Mouse (Mus musculus) hindbrain, embryonic 15.5 days (tissue): ENCODE results near the gene Col18a1. TPM values are rescaled to one million over a fixed set of nuclear protein-coding genes. Genes with fewer than 3 reads are reported as not detected.

Source experiments
- ATAC-seq: fragments of 200-750 bp; cut with Nextera tagmentation; 2 replicates; pipeline ENCODE4 v1.8.0; 2017; ENCODE audit warnings: low read depth, moderate number of reproducible peaks, moderate TSS enrichment; ENCODE audit not compliant: low FRiP score
- H3K27ac ChIP-seq: fragments of 300-500 bp; sonication (generic); replicated peaks from 2 replicates; pipeline ENCODE4 v1.5.1; 2015; ENCODE audit warnings: mild to moderate bottlenecking, inconsistent platforms
- H3K27me3 ChIP-seq: fragments of 300-500 bp; sonication (generic); 2 replicates; pipeline ENCODE4 v1.6.1; 2015; ENCODE audit warnings: control low read depth, inconsistent platforms
- H3K36me3 ChIP-seq: fragments of 300-500 bp; sonication (generic); 2 replicates; pipeline ENCODE4 v1.6.1; 2015; ENCODE audit warnings: control low read depth, inconsistent platforms
- H3K4me1 ChIP-seq: fragments of 300-500 bp; sonication (generic); replicated peaks from 2 replicates; pipeline ENCODE4 v1.6.1; 2015; ENCODE audit warnings: control low read depth, inconsistent platforms
- H3K4me2 ChIP-seq: fragments of 300-500 bp; sonication (generic); 2 replicates; pipeline ENCODE4 v1.6.1; 2015; ENCODE audit warnings: moderate library complexity, mild to moderate bottlenecking, inconsistent platforms
- H3K4me3 ChIP-seq: fragments of 300-500 bp; sonication (generic); 2 replicates; pipeline ENCODE4 v1.5.1; 2015; ENCODE audit warnings: mild to moderate bottlenecking, inconsistent platforms
- H3K9ac ChIP-seq: fragments of 300-500 bp; sonication (generic); 2 replicates; pipeline ENCODE4 v1.6.1; 2015; ENCODE audit warnings: inconsistent platforms
- H3K9me3 ChIP-seq: fragments of 300-500 bp; sonication (generic); 2 replicates; pipeline ENCODE4 v1.6.1; 2016; ENCODE audit warnings: control low read depth, inconsistent platforms
- WGBS: fragments of 180-500 bp; shearing (Covaris S2); methylation state at CpG from one replicate; pipeline ENCODE4 v1.1.7; 2015; 5-methylcytosine and 5-hydroxymethylcytosine counted together
- polyA plus RNA-seq: library from polyadenylated mRNA; unstranded; fragments of >200 nt; fragmentation: Nextera tagmentation; extraction: Ambion mirVana; gene quantifications from 2 replicates; pipeline ENCODE4 v1.2.1, GENCODE M21; 2015

Col18a1 gene
- polyA plus RNA-seq, 1 experiment from 2014 or later, result 40.0 TPM

- Histone ChIP-seq H3K4me3 (no peak overlapping the region), H3K9ac (no peak overlapping the region), H3K27ac (no peak overlapping the region), H3K36me3 (no peaks in the 10 kb centered on the region), H3K4me2 (no peak overlapping the region), H3K9me3 (no peaks in the 10 kb centered on the region), H3K27me3 (peaks cover 19% of the 10 kb centered on the region), H3K4me1 (peaks cover 15% of the 10 kb centered on the region)
- ATAC-seq, result no peak
- WGBS, result 95% methylated on average over 6 of the region's 6 CpGs
These were observed 4.1 kb upstream of the Col18a1 start for GRCm38 (mm10) chr10:77170400-77170799.

GRCm38 (mm10) chr10:77165318-77165945 lies 916 bp downstream of the Col18a1 start:
- under 1% methylated on average over 40 of the region's 40 CpGs for WGBS
- Histone ChIP-seq H3K4me2 (peak overlapping the region; percentile 93), H3K4me1 (peaks cover 23% of the 10 kb centered on the region), H3K4me3 (peak overlapping the region; percentile 46), H3K9ac (peak overlapping the region; percentile 37), H3K27ac (no peak overlapping the region), H3K36me3 (no peaks in the 10 kb centered on the region), H3K27me3 (peaks cover 27% of the 10 kb centered on the region), H3K9me3 (no peaks in the 10 kb centered on the region)
- peak; percentile 21 for ATAC-seq

- Histone ChIP-seq H3K4me3 (no peak overlapping the region), H3K4me1 (peaks cover 23% of the 10 kb centered on the region)
- WGBS, result 6% methylated on average over 9 of the region's 9 CpGs
These were observed 1.8 kb downstream of the Col18a1 start for GRCm38 (mm10) chr10:77164437-77165052.

GRCm38 (mm10) chr10:77164041-77164436 lies 2.3 kb downstream of the Col18a1 start:
- ATAC-seq, result no peak
- 27% methylated on average over 5 of the region's 5 CpGs for WGBS
- H3K4me2 ChIP-seq, result peak overlapping the region; percentile 93; the same call in 1 of the 2 replicates
- no peak overlapping the region for H3K27ac ChIP-seq
- no peaks in the 10 kb centered on the region for H3K9me3 ChIP-seq
- H3K4me3 ChIP-seq, result no peak overlapping the region
- no peak overlapping the region for H3K9ac ChIP-seq
- H3K4me1 ChIP-seq, result peaks cover 23% of the 10 kb centered on the region
- peaks cover 27% of the 10 kb centered on the region for H3K27me3 ChIP-seq
- no peaks in the 10 kb centered on the region for H3K36me3 ChIP-seq

More at GRCm38 (mm10) chr10:77164437-77165052, 1.8 kb downstream of the Col18a1 start:
- Histone ChIP-seq H3K4me2 (peak overlapping the region; percentile 93), H3K27ac (no peak overlapping the region), H3K36me3 (no peaks in the 10 kb centered on the region), H3K9ac (no peak overlapping the region), H3K9me3 (no peaks in the 10 kb centered on the region), H3K27me3 (peaks cover 27% of the 10 kb centered on the region)
- no peak for ATAC-seq

- H3K4me2 ChIP-seq, result no peak overlapping the region
These were observed 2.9 kb downstream of the Col18a1 start for GRCm38 (mm10) chr10:77163392-77163977.

GRCm38 (mm10) chr10:77159573-77159972 lies 6.8 kb downstream of the Col18a1 start:
- H3K27ac ChIP-seq, result no peak overlapping the region
- ATAC-seq, result no peak
- H3K4me1 ChIP-seq, result peaks cover 2% of the 10 kb centered on the region; the same call in 1 of the 2 replicates
- H3K9me3 ChIP-seq, result no peaks in the 10 kb centered on the region
- H3K9ac ChIP-seq, result no peak overlapping the region
- no peak overlapping the region for H3K4me3 ChIP-seq
- H3K36me3 ChIP-seq, result no peaks in the 10 kb centered on the region
- 80% methylated on average over 7 of the region's 8 CpGs for WGBS
- H3K27me3 ChIP-seq, result peaks cover 3% of the 10 kb centered on the region; the same call in 1 of the 2 replicates
- H3K4me2 ChIP-seq, result no peak overlapping the region

More at GRCm38 (mm10) chr10:77163392-77163977, 2.9 kb downstream of the Col18a1 start:
- no peak overlapping the region for H3K9ac ChIP-seq
- peaks cover 27% of the 10 kb centered on the region for H3K27me3 ChIP-seq
- no peaks in the 10 kb centered on the region for H3K36me3 ChIP-seq
- H3K4me3 ChIP-seq, result no peak overlapping the region
- no peak overlapping the region for H3K27ac ChIP-seq
- H3K9me3 ChIP-seq, result no peaks in the 10 kb centered on the region
- peaks cover 23% of the 10 kb centered on the region for H3K4me1 ChIP-seq
- no peak for ATAC-seq
- WGBS, result 56% methylated on average over 4 of the region's 4 CpGs

GRCm38 (mm10) chr10:77158948-77159347 lies 7.4 kb downstream of the Col18a1 start:
- H3K27me3 ChIP-seq, result 0 out of 2 replicates have a peak, but pooled peaks cover 2% of the 10 kb centered on the region
- H3K27ac ChIP-seq, result no peak overlapping the region
- ATAC-seq, result no peak
- no peaks in the 10 kb centered on the region; the same call in 1 of the 2 replicates for H3K4me1 ChIP-seq
- no peaks in the 10 kb centered on the region for H3K9me3 ChIP-seq
- no peaks in the 10 kb centered on the region for H3K36me3 ChIP-seq
- H3K9ac ChIP-seq, result no peak overlapping the region
- H3K4me3 ChIP-seq, result no peak overlapping the region
- no peak overlapping the region for H3K4me2 ChIP-seq
- 67% methylated on average over 3 of the region's 3 CpGs for WGBS

GRCm38 (mm10) chr10:77157245-77158019 lies 8.9 kb downstream of the Col18a1 start:
- no peak for ATAC-seq
- Histone ChIP-seq H3K9me3 (no peaks in the 10 kb centered on the region), H3K4me3 (no peak overlapping the region), H3K4me1 (peaks cover 3% of the 10 kb centered on the region), H3K36me3 (no peaks in the 10 kb centered on the region), H3K27me3 (0 out of 2 replicates have a peak, but pooled peaks cover 2% of the 10 kb centered on the region), H3K27ac (no peak overlapping the region), H3K9ac (no peak overlapping the region), H3K4me2 (no peak overlapping the region)
- 33% methylated on average over 10 of the region's 11 CpGs for WGBS

- Histone ChIP-seq H3K4me1 (peaks cover 28% of the 10 kb centered on the region), H3K27ac (peak overlapping the region; percentile 59; the same call in 1 of the 2 replicates)
These were observed 14.1 kb downstream of the Col18a1 start for GRCm38 (mm10) chr10:77152178-77152621.

GRCm38 (mm10) chr10:77151551-77152002 lies 14.8 kb downstream of the Col18a1 start:
- WGBS, result 38% methylated on average over 4 of the region's 4 CpGs
- Histone ChIP-seq H3K4me1 (peaks cover 28% of the 10 kb centered on the region), H3K27me3 (0 out of 2 replicates have a peak, but pooled peaks cover 2% of the 10 kb centered on the region), H3K4me2 (peak overlapping the region; percentile 41), H3K4me3 (0 out of 2 replicates have a peak overlapping the region, but pooled peaks have one; percentile 8), H3K27ac (peak overlapping the region; percentile 59), H3K9me3 (no peaks in the 10 kb centered on the region), H3K9ac (no peak overlapping the region; the same call in 1 of the 2 replicates), H3K36me3 (no peaks in the 10 kb centered on the region)
- ATAC-seq, result peak; percentile 16; the same call in 1 of the 2 replicates

More at GRCm38 (mm10) chr10:77152178-77152621, 14.1 kb downstream of the Col18a1 start:
- Histone ChIP-seq H3K9me3 (no peaks in the 10 kb centered on the region), H3K4me3 (no peak overlapping the region), H3K36me3 (no peaks in the 10 kb centered on the region), H3K9ac (no peak overlapping the region), H3K4me2 (no peak overlapping the region), H3K27me3 (0 out of 2 replicates have a peak, but pooled peaks cover 2% of the 10 kb centered on the region)
- WGBS, result 10% methylated on average over 2 of the region's 2 CpGs
- ATAC-seq, result peak; percentile 60; the same call in 1 of the 2 replicates

- Histone ChIP-seq H3K27ac (peak overlapping the region; percentile 59), H3K9me3 (no peaks in the 10 kb centered on the region), H3K4me1 (peaks cover 28% of the 10 kb centered on the region), H3K27me3 (0 out of 2 replicates have a peak, but pooled peaks cover 2% of the 10 kb centered on the region), H3K9ac (no peak overlapping the region; the same call in 1 of the 2 replicates), H3K4me2 (peak overlapping the region; percentile 41), H3K4me3 (0 out of 2 replicates have a peak overlapping the region, but pooled peaks have one; percentile 8), H3K36me3 (no peaks in the 10 kb centered on the region)
- 2% methylated on average over 14 of the region's 14 CpGs for WGBS
- ATAC-seq, result peak; percentile 65
These were observed 15.3 kb downstream of the Col18a1 start for GRCm38 (mm10) chr10:77150947-77151521.
